Mouse (Mus musculus) stomach, embryonic 16.5 days (tissue): ENCODE measurements around the gene Ttc32. TPM values are rescaled to one million over a fixed set of nuclear protein-coding genes. Genes with fewer than 3 reads are reported as not detected.

Experiments used
- ATAC-seq: fragments of 200-750 bp; cut with Nextera tagmentation; 2 replicates; pipeline ENCODE4 v1.8.0; 2017; ENCODE audit warnings: moderate number of reproducible peaks, moderate TSS enrichment; ENCODE audit not compliant: insufficient read depth, low FRiP score
- H3K27ac ChIP-seq: fragments of 300-500 bp; sonication (generic); 2 replicates; pipeline ENCODE4 v1.5.1; 2014; ENCODE audit warnings: low read length
- H3K27me3 ChIP-seq: fragments of 300-500 bp; sonication (generic); 2 replicates; pipeline ENCODE4 v1.6.1; 2014; ENCODE audit warnings: low read length, control low read depth, mixed read lengths; ENCODE audit not compliant: control insufficient read depth, insufficient read depth
- H3K36me3 ChIP-seq: fragments of 300-500 bp; sonication (generic); 2 replicates; pipeline ENCODE4 v1.6.1; 2014; ENCODE audit warnings: low read length; ENCODE audit not compliant: control insufficient read depth, insufficient read depth
- H3K4me1 ChIP-seq: fragments of 300-500 bp; sonication (generic); 2 replicates; pipeline ENCODE4 v1.6.1; 2014; ENCODE audit warnings: low read length, control low read depth, mixed read lengths; ENCODE audit not compliant: control insufficient read depth, insufficient read depth
- H3K4me2 ChIP-seq: fragments of 300-500 bp; sonication (generic); 2 replicates; pipeline ENCODE4 v1.6.1; 2014; ENCODE audit warnings: low read depth, low read length, mixed read lengths
- H3K4me3 ChIP-seq: fragments of 300-500 bp; sonication (generic); replicated peaks from 2 replicates; pipeline ENCODE4 v1.5.1; 2014; ENCODE audit warnings: mild to moderate bottlenecking, low read length
- H3K9ac ChIP-seq: fragments of 300-500 bp; sonication (generic); 2 replicates; pipeline ENCODE4 v1.6.1; 2014; ENCODE audit warnings: low read length
- H3K9me3 ChIP-seq: fragments of 300-500 bp; sonication (generic); replicated peaks from 2 replicates; pipeline ENCODE4 v1.6.1; 2016; ENCODE audit warnings: low read length, control low read depth; ENCODE audit not compliant: control insufficient read depth
- whole genome bisulfite sequencing: fragments of 180-500 bp; shearing (Covaris S2); extraction: QIAGEN DNeasy Blood & Tissue Kit; methylation state at CpG from one replicate; pipeline ENCODE4 v1.1.7; 2014; 5-methylcytosine and 5-hydroxymethylcytosine counted together
- polyA plus RNA-seq: library from polyadenylated mRNA; unstranded; fragments of >200 nt; fragmentation: Nextera tagmentation; extraction: Ambion mirVana; gene quantifications from 2 replicates; pipeline ENCODE4 v1.2.1, GENCODE M21; 2015

Gene Ttc32
- polyA plus RNA-seq, 1 experiment from 2014 or later: 21.3 TPM

- Histone ChIP-seq H3K4me3 (no peak overlapping the region), H3K4me1 (no peaks in the 10 kb centered on the region), H3K36me3 (no peaks in the 10 kb centered on the region), H3K9me3 (no peaks in the 10 kb centered on the region), H3K27me3 (no peaks in the 10 kb centered on the region), H3K27ac (no peak overlapping the region), H3K4me2 (no peak overlapping the region), H3K9ac (no peak overlapping the region)
- ATAC-seq: no peak
- 44% methylated on average over 7 of the region's 7 CpGs for WGBS
These were observed 60.4 kb downstream of the Ttc32 start for GRCm38 (mm10) chr12:9090226-9090625.

Other genes with a start within 250 kb of the Ttc32 start
- 358 and 361 TPM in 2 replicates for gene Laptm4a, start 108.3 kb upstream of the Ttc32 start, polyA plus RNA-seq
- gene Matn3, start 82.1 kb upstream of the Ttc32 start, polyA plus RNA-seq: 0.15 and 0.21 TPM in 2 replicates
- gene Wdr35, start 56.1 kb upstream of the Ttc32 start, polyA plus RNA-seq: 14.7 and 15.0 TPM in 2 replicates